Mouse (Mus musculus) midbrain, embryonic 10.5 days (tissue): ENCODE results near the gene Alcam. TPM values are rescaled to one million over a fixed set of nuclear protein-coding genes. Genes with fewer than 3 reads are reported as not detected.

Experiments
- DNase-seq: peaks from one replicate; pipeline ENCODE4 v3.0.0-alpha.2; 2017; ENCODE audit warnings: low spot score
- H3K27ac ChIP-seq: fragments of 300-500 bp; sonication (generic); replicated peaks from 2 replicates; pipeline ENCODE4 v1.5.1; 2016; ENCODE audit warnings: mild to moderate bottlenecking
- H3K27me3 ChIP-seq: fragments of 300-500 bp; sonication (generic); 2 replicates; pipeline ENCODE4 v1.6.1; 2016; ENCODE audit warnings: low read depth, mild to moderate bottlenecking; ENCODE audit not compliant: poor library complexity, severe bottlenecking
- H3K36me3 ChIP-seq: fragments of 300-500 bp; sonication (generic); 2 replicates; pipeline ENCODE4 v1.6.1; 2016; ENCODE audit warnings: mild to moderate bottlenecking, moderate library complexity
- H3K4me1 ChIP-seq: fragments of 300-500 bp; sonication (generic); 2 replicates; pipeline ENCODE4 v1.6.1; 2016
- H3K4me3 ChIP-seq: fragments of 300-500 bp; sonication (generic); 2 replicates; pipeline ENCODE4 v1.5.1; 2016; ENCODE audit warnings: mild to moderate bottlenecking, moderate library complexity
- H3K9me3 ChIP-seq: fragments of 300-500 bp; sonication (generic); replicated peaks from 2 replicates; pipeline ENCODE4 v1.6.1; 2016; ENCODE audit warnings: mild to moderate bottlenecking
- WGBS: fragments of 180-500 bp; shearing (Covaris S2); methylation state at CpG from one replicate; pipeline ENCODE4 v1.1.7; 2016; 5-methylcytosine and 5-hydroxymethylcytosine counted together
- polyA plus RNA-seq: library from polyadenylated mRNA; unstranded; fragments of >200 nt; fragmentation: Nextera tagmentation; extraction: Ambion mirVana; gene quantifications from 2 replicates; pipeline ENCODE4 v1.2.1, GENCODE M21; 2016

Alcam gene
- polyA plus RNA-seq, 1 experiment from 2014 or later = 10.4 TPM

DNA sequence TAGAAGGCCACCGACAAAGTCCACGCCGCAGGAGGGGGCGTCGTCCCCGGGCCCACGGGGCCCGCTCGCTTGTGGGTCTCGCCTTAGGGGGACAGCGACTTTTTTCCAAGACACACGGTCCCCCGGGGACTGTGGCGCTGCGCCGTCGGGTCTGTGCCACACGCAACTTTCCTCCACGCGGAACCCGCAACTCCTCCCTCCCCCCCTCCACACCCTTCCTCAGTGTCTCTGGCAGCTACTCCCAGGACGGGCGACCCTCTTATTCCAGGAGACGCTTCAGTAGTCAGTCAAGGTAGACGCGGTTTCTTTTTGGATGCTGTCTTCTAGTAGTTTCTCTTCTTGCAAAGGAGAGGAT, 1.4 kb downstream of the Alcam start:
- no peak for DNase-seq
- Histone ChIP-seq H3K27ac (peak overlapping the region; percentile 64), H3K36me3 (no peaks in the 10 kb centered on the region), H3K27me3 (peaks cover 35% of the 10 kb centered on the region), H3K4me1 (peaks cover 44% of the 10 kb centered on the region), H3K9me3 (no peaks in the 10 kb centered on the region), H3K4me3 (peak overlapping the region; percentile 60)
- WGBS = 2% methylated on average over 26 of the region's 26 CpGs

DNA sequence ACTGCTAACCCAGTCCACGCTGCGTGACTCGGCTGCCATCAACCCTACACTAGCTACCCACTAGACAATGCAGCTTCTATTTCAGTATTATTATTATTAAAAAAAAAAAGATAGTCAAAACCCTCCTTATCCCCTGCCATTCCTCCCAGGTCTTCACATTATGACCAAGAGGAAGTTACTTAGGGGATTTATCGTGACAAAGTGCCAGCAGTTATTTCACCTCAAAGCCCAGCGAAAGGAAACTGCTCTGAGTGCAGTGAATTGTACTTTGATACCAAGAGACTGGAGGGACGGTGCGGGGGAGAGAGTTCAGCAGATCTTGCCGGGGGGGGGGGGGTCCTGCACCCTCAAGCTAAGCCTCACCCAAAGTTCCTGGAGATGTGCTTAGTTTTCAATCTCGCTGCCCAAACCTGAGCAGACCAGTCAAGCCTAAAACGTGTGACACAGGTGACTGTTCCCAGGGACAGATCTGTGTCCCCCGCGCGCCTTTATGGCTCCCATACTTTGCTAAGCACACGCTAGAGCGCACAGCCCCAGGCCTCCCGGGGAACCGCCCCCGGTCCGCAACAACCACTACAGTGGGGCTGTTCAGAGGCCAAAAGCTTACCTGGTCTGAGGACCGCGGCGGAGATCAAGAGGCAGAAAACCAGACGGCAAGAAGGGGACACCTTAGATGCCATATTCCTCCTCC, 1.9 kb downstream of the Alcam start:
- DNase-seq = peak; percentile 24

GRCm38 (mm10) chr16:52451101-52451785, 2.6 kb downstream of the Alcam start:
- WGBS = under 1% methylated on average over 15 of the region's 15 CpGs
- H3K27ac ChIP-seq = no peak overlapping the region
- no peaks in the 10 kb centered on the region for H3K9me3 ChIP-seq
- DNase-seq = peak; percentile 58
- H3K36me3 ChIP-seq = no peaks in the 10 kb centered on the region
- H3K27me3 ChIP-seq = peaks cover 35% of the 10 kb centered on the region
- peak overlapping the region; percentile 60 for H3K4me3 ChIP-seq
- peaks cover 44% of the 10 kb centered on the region for H3K4me1 ChIP-seq

More for the DNA sequence above, 1.9 kb downstream of the Alcam start:
- Histone ChIP-seq H3K4me3 (peak overlapping the region; percentile 60), H3K27me3 (peaks cover 35% of the 10 kb centered on the region), H3K36me3 (no peaks in the 10 kb centered on the region), H3K9me3 (no peaks in the 10 kb centered on the region), H3K4me1 (peaks cover 44% of the 10 kb centered on the region), H3K27ac (peak overlapping the region; percentile 64)
- WGBS = 0% methylated on average over 23 of the region's 23 CpGs

GRCm38 (mm10) chr16:52450245-52451100, 3.4 kb downstream of the Alcam start:
- DNase-seq = peak; percentile 46
- Histone ChIP-seq H3K36me3 (no peaks in the 10 kb centered on the region), H3K27me3 (peaks cover 35% of the 10 kb centered on the region), H3K27ac (0 out of 2 replicates have a peak overlapping the region, but pooled peaks have one; percentile 33), H3K9me3 (no peaks in the 10 kb centered on the region), H3K4me1 (peaks cover 44% of the 10 kb centered on the region), H3K4me3 (peak overlapping the region; percentile 60)
- WGBS = under 1% methylated on average over 28 of the region's 28 CpGs

- no peaks in the 10 kb centered on the region for H3K9me3 ChIP-seq
- no peaks in the 10 kb centered on the region for H3K36me3 ChIP-seq
- 5% methylated on average over 3 of the region's 3 CpGs for WGBS
- H3K4me3 ChIP-seq = peak overlapping the region; percentile 60
- peaks cover 43% of the 10 kb centered on the region for H3K4me1 ChIP-seq
- H3K27me3 ChIP-seq = peaks cover 35% of the 10 kb centered on the region
- H3K27ac ChIP-seq = no peak overlapping the region
- no peak for DNase-seq
Measured at GRCm38 (mm10) chr16:52449889-52450244, 4.0 kb downstream of the Alcam start.

GRCm38 (mm10) chr16:52445984-52446383, 7.9 kb downstream of the Alcam start:
- H3K4me3 ChIP-seq = no peak overlapping the region
- DNase-seq = no peak
- no peaks in the 10 kb centered on the region for H3K9me3 ChIP-seq
- H3K36me3 ChIP-seq = no peaks in the 10 kb centered on the region
- H3K27ac ChIP-seq = no peak overlapping the region
- peaks cover 13% of the 10 kb centered on the region for H3K4me1 ChIP-seq
- WGBS = 94% methylated on average over 3 of the region's 3 CpGs
- H3K27me3 ChIP-seq = peaks cover 17% of the 10 kb centered on the region

GRCm38 (mm10) chr16:52443635-52444505, 10.0 kb downstream of the Alcam start:
- no peaks in the 10 kb centered on the region for H3K4me1 ChIP-seq
- no peak overlapping the region for H3K4me3 ChIP-seq
- no peaks in the 10 kb centered on the region for H3K9me3 ChIP-seq
- no peaks in the 10 kb centered on the region for H3K27me3 ChIP-seq
- no peak overlapping the region for H3K27ac ChIP-seq
- H3K36me3 ChIP-seq = no peaks in the 10 kb centered on the region
- DNase-seq = no peak
- WGBS = 55% methylated on average over 9 of the region's 9 CpGs

- DNase-seq = no peak
- Histone ChIP-seq H3K4me1 (no peaks in the 10 kb centered on the region), H3K27ac (no peak overlapping the region), H3K36me3 (no peaks in the 10 kb centered on the region), H3K27me3 (no peaks in the 10 kb centered on the region), H3K9me3 (no peaks in the 10 kb centered on the region), H3K4me3 (no peak overlapping the region)
- 70% methylated on average over 1 of the region's 1 CpGs for WGBS
Measured at GRCm38 (mm10) chr16:52443055-52443454, 10.8 kb downstream of the Alcam start.

GRCm38 (mm10) chr16:52439600-52439999, 14.3 kb downstream of the Alcam start:
- Histone ChIP-seq H3K4me3 (no peak overlapping the region), H3K9me3 (no peaks in the 10 kb centered on the region), H3K27ac (no peak overlapping the region), H3K27me3 (no peaks in the 10 kb centered on the region), H3K4me1 (no peaks in the 10 kb centered on the region), H3K36me3 (no peaks in the 10 kb centered on the region)
- no peak for DNase-seq

- no peak for DNase-seq
- no peak overlapping the region for H3K4me3 ChIP-seq
- no peaks in the 10 kb centered on the region for H3K9me3 ChIP-seq
- no peaks in the 10 kb centered on the region for H3K4me1 ChIP-seq
- H3K36me3 ChIP-seq = no peaks in the 10 kb centered on the region
- WGBS = 91% methylated on average over 6 of the region's 6 CpGs
- H3K27ac ChIP-seq = no peak overlapping the region
- H3K27me3 ChIP-seq = no peaks in the 10 kb centered on the region
Measured at GRCm38 (mm10) chr16:52439007-52439406, 14.9 kb downstream of the Alcam start.

- Histone ChIP-seq H3K27me3 (no peaks in the 10 kb centered on the region), H3K9me3 (no peaks in the 10 kb centered on the region), H3K27ac (no peak overlapping the region), H3K4me1 (no peaks in the 10 kb centered on the region), H3K36me3 (no peaks in the 10 kb centered on the region), H3K4me3 (no peak overlapping the region)
- no peak for DNase-seq
- 85% methylated on average over 6 of the region's 6 CpGs for WGBS
Measured at GRCm38 (mm10) chr16:52438216-52438904, 15.5 kb downstream of the Alcam start.

- no peak overlapping the region for H3K4me3 ChIP-seq
- no peaks in the 10 kb centered on the region for H3K9me3 ChIP-seq
- no peaks in the 10 kb centered on the region for H3K4me1 ChIP-seq
- DNase-seq = no peak
- no peak overlapping the region for H3K27ac ChIP-seq
- H3K36me3 ChIP-seq = no peaks in the 10 kb centered on the region
- WGBS = 78% methylated on average over 11 of the region's 11 CpGs
- no peaks in the 10 kb centered on the region for H3K27me3 ChIP-seq
Measured at GRCm38 (mm10) chr16:52433189-52433588, 20.7 kb downstream of the Alcam start.
